Mouse (Mus musculus) CH12.LX (cell line): ENCODE data around the gene Cep44. TPM values are rescaled to one million over a fixed set of nuclear protein-coding genes. Genes with fewer than 3 reads are reported as not detected.

ENCODE experiments used
- DNase-seq: peaks from one replicate; pipeline ENCODE4 v3.0.0-alpha.2; 2013; ENCODE audit errors: extremely low read depth
- H3K27ac ChIP-seq: 2 replicates; pipeline ENCODE4 v1.5.1; 2012; ENCODE audit warnings: low read depth, mild to moderate bottlenecking, control low read depth, moderate library complexity; ENCODE audit not compliant: insufficient read depth
- H3K27me3 ChIP-seq: replicated peaks from 2 replicates; pipeline ENCODE3; 2012; ENCODE audit warnings: inconsistent platforms
- H3K36me3 ChIP-seq, 2 experiments: replicated peaks in 1 of 2; 2 replicates each; pipeline versions ENCODE3 to v1.6.1; 2012; ENCODE audit warnings: inconsistent platforms in 1 of 2, low read length in 1 of 2, mild to moderate bottlenecking in 1 of 2, mixed read lengths in 1 of 2, moderate library complexity in 1 of 2; ENCODE audit not compliant: control insufficient read depth in 1 of 2, insufficient read depth in 1 of 2
- H3K4me1 ChIP-seq, 2 experiments: 2 replicates each; pipeline ENCODE4 v1.6.1; 2012; ENCODE audit warnings: inconsistent platforms in 1 of 2, moderate library complexity in 1 of 2; ENCODE audit not compliant: insufficient read depth in 2 of 2, control insufficient read depth in 1 of 2
- H3K4me2 ChIP-seq: 2 replicates; pipeline ENCODE4 v1.6.1; 2012; ENCODE audit warnings: low read depth, mild to moderate bottlenecking, control low read depth; ENCODE audit not compliant: poor library complexity, insufficient read depth, severe bottlenecking
- H3K4me3 ChIP-seq, 3 experiments: fragments of 150-350 bp in 1 of 3; sonication (generic) in 1 of 3; replicated peaks in 1 of 3; 2 replicates each; pipeline versions ENCODE3 to v1.5.1; 2011 to 2012; ENCODE audit warnings: low read depth in 2 of 3, low read length in 2 of 3, mild to moderate bottlenecking in 2 of 3, moderate library complexity in 2 of 3, control low read depth in 1 of 3, improper control_type of control experiment in 1 of 3, inconsistent platforms in 1 of 3, mixed read lengths in 1 of 3; ENCODE audit not compliant: poor library complexity in 1 of 3
- H3K79me2 ChIP-seq: replicated peaks from 2 replicates; pipeline ENCODE4 v1.6.1; 2012; ENCODE audit warnings: mild to moderate bottlenecking, moderate library complexity; ENCODE audit not compliant: control insufficient read depth, poor library complexity, insufficient read depth, severe bottlenecking; ENCODE audit errors: extremely low read depth
- H3K9ac ChIP-seq: 2 replicates; pipeline ENCODE4 v1.6.1; 2012; ENCODE audit warnings: low read depth, mild to moderate bottlenecking, control low read depth, moderate library complexity; ENCODE audit not compliant: insufficient read depth
- H3K9me3 ChIP-seq: replicated peaks from 2 replicates; pipeline ENCODE3; 2012; ENCODE audit warnings: low read length, inconsistent platforms, mixed read lengths
- CTCF ChIP-seq, 2 experiments: IDR thresholded peaks in 1 of 2; conservative IDR thresholded peaks in 1 of 2; 2 replicates each; pipeline ENCODE4 v1.5.1; 2011 to 2012; ENCODE audit warnings: low read depth in 2 of 2, low read length in 2 of 2, improper control_type of control experiment in 1 of 2, inconsistent platforms in 1 of 2, mild to moderate bottlenecking in 1 of 2, moderate library complexity in 1 of 2
- EP300 ChIP-seq: IDR thresholded peaks from 2 replicates; pipeline ENCODE4 v1.6.1; 2011; ENCODE audit warnings: low read length, improper control_type of control experiment
- GABPA ChIP-seq: IDR thresholded peaks from 2 replicates; pipeline ENCODE4 v1.6.1; 2012; ENCODE audit warnings: low read depth, low read length, improper control_type of control experiment, inconsistent platforms; ENCODE audit not compliant: insufficient replicate concordance
- MAFK ChIP-seq: IDR thresholded peaks from 2 replicates; pipeline ENCODE4 v1.6.1; 2011; ENCODE audit warnings: low read length, improper control_type of control experiment; ENCODE audit not compliant: insufficient replicate concordance
- MAZ ChIP-seq: IDR thresholded peaks from 2 replicates; pipeline ENCODE4 v1.6.1; 2012; ENCODE audit warnings: low read depth, mild to moderate bottlenecking, inconsistent platforms, low read length, improper control_type of control experiment, moderate library complexity
- POLR2A ChIP-seq: IDR thresholded peaks from 2 replicates; pipeline ENCODE4 v1.6.1; 2011; ENCODE audit warnings: low read depth, mild to moderate bottlenecking, improper control_type of control experiment, low read length
- RAD21 ChIP-seq: IDR thresholded peaks from 2 replicates; pipeline ENCODE4 v1.6.1; 2011; ENCODE audit warnings: low read depth, mild to moderate bottlenecking, low read length, improper control_type of control experiment, moderate library complexity
- SMC3 ChIP-seq: IDR thresholded peaks from 2 replicates; pipeline ENCODE4 v1.6.1; 2011; ENCODE audit warnings: low read depth, low read length, improper control_type of control experiment
- TBP ChIP-seq: conservative IDR thresholded peaks from 2 replicates; pipeline ENCODE4 v1.6.1; 2011; ENCODE audit warnings: low read depth, low read length, improper control_type of control experiment
- USF1 ChIP-seq: IDR thresholded peaks from 2 replicates; pipeline ENCODE4 v1.6.1; 2014; ENCODE audit warnings: low read depth, mild to moderate bottlenecking, inconsistent platforms, low read length, improper control_type of control experiment
- ZKSCAN1 ChIP-seq: IDR thresholded peaks from 2 replicates; pipeline ENCODE4 v1.6.1; 2012; ENCODE audit warnings: low read depth, inconsistent platforms, low read length, improper control_type of control experiment, borderline replicate concordance
- ZNF384 ChIP-seq: IDR thresholded peaks from 2 replicates; pipeline ENCODE4 v1.6.1; 2012; ENCODE audit warnings: low read depth, low read length, improper control_type of control experiment, inconsistent platforms
- dilution Hi-C: fragments of 300-500 bp; cut with MboI; formaldehyde crosslinking; loops from 2 replicates; pipeline ENCODE4 v1.14.3; 2020; ENCODE audit warnings: low sequenced_read_pairs; ENCODE audit not compliant: extremely low pct_unique_long_range_greater_than_20kb, extremely low pct_ligation_motif_present
- in situ Hi-C: fragments of 300-500 bp; cut with MboI; formaldehyde crosslinking; loops from 3 replicates; pipeline ENCODE4 v1.14.3; 2019; ENCODE audit warnings: low sequenced_read_pairs, low pct_ligation_motif_present, low pct_unique_long_range_greater_than_20kb, mixed read lengths
- polyA plus RNA-seq: library from polyadenylated mRNA; unstranded; fragments of >175 nt; gene quantifications from 2 replicates; pipeline ENCODE4 v1.2.1, GENCODE M21; 2012; ENCODE audit warnings: low read depth; ENCODE audit not compliant: insufficient read length
- total RNA-seq, 2 experiments: library from RNA; depleted of rRNA; stranded (reverse); fragments of 300-350 nt in 1 of 2; fragments of >200 nt in 1 of 2; gene quantifications; 2 replicates each; pipeline ENCODE4 v1.2.3; 2012 to 2014

The Cep44 gene
- total and polyA plus RNA-seq, 3 experiments, result 23.2 to 54.7 (median 28.5) TPM

- no peak overlapping the region for H3K9ac ChIP-seq
- no peaks in the 10 kb centered on the region for H3K79me2 ChIP-seq
- H3K27me3 ChIP-seq, result no peaks in the 10 kb centered on the region
- no peaks in the 10 kb centered on the region for H3K9me3 ChIP-seq
- no peak for TF ChIP-seq ZKSCAN1
- TF ChIP-seq TBP, result no peak
- no peak for TF ChIP-seq POLR2A
- TF ChIP-seq SMC3, result no peak
- H3K36me3 ChIP-seq, result peaks cover 42 to 83% of the 10 kb centered on the region in 2 experiments
- no peak overlapping the region for H3K4me3 ChIP-seq
- in situ Hi-C loops, result loop anchor here (5.0 kb wide), 1 partner anchor 67 kb away; no protein-coding TSS in a partner anchor
- dilution Hi-C loops, result no loop called here
- H3K27ac ChIP-seq, result no peak overlapping the region
- H3K4me2 ChIP-seq, result no peak overlapping the region
- no peak for DNase-seq
- H3K4me1 ChIP-seq, result no peaks in the 10 kb centered on the region
Observed at GRCm38 (mm10) chr8:56540706-56541105, 10.1 kb downstream of the Cep44 start.

GRCm38 (mm10) chr8:56530359-56530758, 20.5 kb downstream of the Cep44 start:
- Histone ChIP-seq H3K36me3 (peaks cover 3 to 35% of the 10 kb centered on the region in 2 experiments), H3K4me3 (no peak overlapping the region), H3K79me2 (no peaks in the 10 kb centered on the region), H3K27me3 (no peaks in the 10 kb centered on the region), H3K9ac (no peak overlapping the region), H3K27ac (no peak overlapping the region), H3K9me3 (no peaks in the 10 kb centered on the region), H3K4me2 (no peak overlapping the region)
- DNase-seq, result peak; percentile 54
- in situ Hi-C loops, result no loop called here
- dilution Hi-C loops, result no loop called here
- TF ChIP-seq RAD21 (peak; percentile 80), CTCF (conservative IDR thresholded peaks at IDR 0.05 in 1 of 2, IDR thresholded peaks at IDR 0.05 in 1 of 2; ENCODE audit: low read depth in 2 of 2, low read length in 2 of 2) (peak; percentile 68 to 81), EP300 (no peak), SMC3 (peak; percentile 41; the same call in 1 of the 2 replicates), MAZ (no peak), ZNF384 (no peak)
- TF ChIP-seq, all 38 proteins: peak for 3
- no peaks in the 10 kb centered on the region for H3K4me1 ChIP-seq

GRCm38 (mm10) chr8:56528869-56529268, 22.0 kb downstream of the Cep44 start:
- no peaks in the 10 kb centered on the region for H3K9me3 ChIP-seq
- H3K79me2 ChIP-seq, result no peaks in the 10 kb centered on the region
- no peak overlapping the region for H3K27ac ChIP-seq
- no peaks in the 10 kb centered on the region for H3K27me3 ChIP-seq
- dilution Hi-C loops, result no loop called here
- H3K4me2 ChIP-seq, result no peak overlapping the region
- no peaks in the 10 kb centered on the region for H3K4me1 ChIP-seq
- H3K9ac ChIP-seq, result no peak overlapping the region
- DNase-seq, result no peak
- no peak overlapping the region for H3K4me3 ChIP-seq
- peaks cover 3 to 28% of the 10 kb centered on the region in 2 experiments for H3K36me3 ChIP-seq
- no peak for TF ChIP-seq MAFK
- TF ChIP-seq TBP, result no peak
- TF ChIP-seq USF1, result no peak
- TF ChIP-seq GABPA, result no peak
- no peak for TF ChIP-seq ZKSCAN1
- TF ChIP-seq, all 38 proteins: peak for 0
- in situ Hi-C loops, result no loop called here
